In the genomic region with DNA sequence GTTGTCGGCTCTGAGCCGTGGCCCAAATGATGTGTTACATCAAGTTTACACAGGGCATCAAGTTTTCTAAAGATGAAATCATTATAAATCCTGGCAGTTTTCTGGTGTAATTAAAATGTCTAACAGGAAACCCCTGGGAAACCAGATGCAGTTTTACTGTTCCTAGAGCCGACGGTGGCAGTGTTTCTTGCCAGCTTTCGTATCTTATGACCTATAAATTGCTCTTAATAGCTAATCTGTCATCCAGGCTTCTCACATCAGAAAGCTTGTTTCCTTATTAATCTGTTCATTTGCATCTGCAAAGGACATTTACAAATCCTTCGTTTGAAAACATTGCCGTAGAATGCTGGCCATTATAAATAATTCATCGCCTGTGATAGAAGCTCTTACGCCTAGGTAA, we compare ENCODE assay signal across 16 mouse cellular contexts.
A peak's percentile ranks its signal among the peaks of the same experiment; 100 is the strongest.
DNase-seq lines count a peak whose midpoint lies in the region; ATAC-seq and TF ChIP-seq lines count a peak whose summit lies in the region.
"Had no signal": no experiment of that assay in that cellular context is flagged by ENCODE, and none has a peak within 500 bp of the region (broad histone marks: within the 10 kb centered on the region; RNA-seq: fewer than 3 reads in every experiment).

No protein-coding gene starts in this region.

- no peak overlapping the region for H3K4me2 ChIP-seq in hindbrain, embryonic 12.5 days (replicated peaks)
- no peak overlapping the region for H3K4me2 ChIP-seq in hindbrain, postnatal 0 days (ENCODE audit: low read depth, low read length)
- no peak overlapping the region for H3K4me2 ChIP-seq in hindbrain, embryonic 14.5 days (replicated peaks)
- H3K4me2 ChIP-seq in limb, embryonic 14.5 days (replicated peaks; ENCODE audit: low read depth, low read length, severe bottlenecking), result 0 out of 2 replicates have a peak overlapping the region, but pooled peaks have one; percentile 37
- H3K4me2 ChIP-seq: embryonic facial prominence, embryonic 12.5 days; heart, embryonic 12.5 days; liver, embryonic 12.5 days had no signal

- WGBS in hindbrain, embryonic 12.5 days, result 57% methylated on average over 9 of the region's 9 CpGs
- whole genome bisulfite sequencing in hindbrain, postnatal 0 days, result 48% methylated on average over 9 of the region's 9 CpGs
- WGBS in hindbrain, embryonic 14.5 days, result 34% methylated on average over 9 of the region's 9 CpGs
- 27% methylated on average over 9 of the region's 9 CpGs for WGBS in limb, embryonic 14.5 days

- no peak for TF ChIP-seq CTCF in hindbrain, postnatal 0 days (IDR thresholded peaks at IDR 0.05; ENCODE audit: low read depth)
- TF ChIP-seq CTCF in brain, embryonic 14.5 days (IDR thresholded peaks at IDR 0.05; ENCODE audit: borderline replicate concordance, extremely low read depth, insufficient read depth, insufficient read length), result no peak

- peaks cover 63% of the 10 kb centered on the region for H3K4me1 ChIP-seq in hindbrain, embryonic 12.5 days
- H3K4me1 ChIP-seq in hindbrain, postnatal 0 days (ENCODE audit: insufficient read depth, low read length), result peaks cover 21% of the 10 kb centered on the region; the same call in 1 of the 2 replicates
- peaks cover 59% of the 10 kb centered on the region for H3K4me1 ChIP-seq in hindbrain, embryonic 14.5 days (replicated peaks; ENCODE audit: control insufficient read depth, insufficient read depth, low read length)
- H3K4me1 ChIP-seq in limb, embryonic 14.5 days (ENCODE audit: control insufficient read depth, insufficient read depth, low read length), result peaks cover 51% of the 10 kb centered on the region

- ATAC-seq in hindbrain, embryonic 12.5 days (ENCODE audit: low FRiP score), result no peak
- ATAC-seq in hindbrain, postnatal 0 days, result no peak
- ATAC-seq in hindbrain, embryonic 14.5 days (ENCODE audit: low FRiP score), result no peak
- no peak for ATAC-seq in limb, embryonic 14.5 days (ENCODE audit: low FRiP score, low read depth)
- ATAC-seq: liver, embryonic 12.5 days; lung, postnatal 0 days had no signal

- TF ChIP-seq POLR2A in brain, embryonic 14.5 days (IDR thresholded peaks at IDR 0.05; ENCODE audit: borderline replicate concordance, extremely low read depth, insufficient read depth, insufficient read length, poor library complexity, severe bottlenecking), result no peak
- no peak for TF ChIP-seq POLR2A in limb, embryonic 14.5 days (IDR thresholded peaks at IDR 0.05; ENCODE audit: borderline replicate concordance, extremely low read depth, insufficient read depth, insufficient read length)

- peak overlapping the region; percentile 58 for H3K27ac ChIP-seq in hindbrain, embryonic 12.5 days
- no peak overlapping the region for H3K27ac ChIP-seq in hindbrain, postnatal 0 days
- peak overlapping the region; percentile 38 for H3K27ac ChIP-seq in hindbrain, embryonic 14.5 days
- H3K27ac ChIP-seq in limb, embryonic 14.5 days (replicated peaks; ENCODE audit: low read depth, low read length), result no peak overlapping the region
- H3K27ac ChIP-seq: embryonic facial prominence, embryonic 12.5 days; liver, embryonic 12.5 days had no signal

- no peak for DNase-seq in hindbrain, postnatal 0 days (ENCODE audit: low spot score)
- peak; percentile 66 for DNase-seq in brain, embryonic 14.5 days (ENCODE audit: low read depth)
- DNase-seq in hindbrain, embryonic 14.5 days (ENCODE audit: low spot score), result no peak
- DNase-seq in limb, embryonic 14.5 days (ENCODE audit: low spot score), result no peak
- DNase-seq in lung, adult 18-20 months, result no peak
- DNase-seq in cerebellum, adult 11 months, result no peak
- DNase-seq: adrenal gland, postnatal 36 days; cerebellum, postnatal 25 days; gastrocnemius, postnatal 25 days; heart, postnatal 4 days; layer of hippocampus, postnatal 36 days had no signal

- H3K9me3 ChIP-seq in hindbrain, embryonic 12.5 days (replicated peaks), result no peaks in the 10 kb centered on the region
- no peaks in the 10 kb centered on the region for H3K9me3 ChIP-seq in hindbrain, postnatal 0 days (ENCODE audit: low read length)
- no peaks in the 10 kb centered on the region for H3K9me3 ChIP-seq in hindbrain, embryonic 14.5 days (ENCODE audit: control insufficient read depth, low read length)
- H3K9me3 ChIP-seq in limb, embryonic 14.5 days (ENCODE audit: control insufficient read depth, low read length), result no peaks in the 10 kb centered on the region
- H3K9me3 ChIP-seq: embryonic facial prominence, embryonic 12.5 days; liver, embryonic 12.5 days had no signal

- no peaks in the 10 kb centered on the region for H3K27me3 ChIP-seq in hindbrain, embryonic 12.5 days
- no peaks in the 10 kb centered on the region for H3K27me3 ChIP-seq in hindbrain, postnatal 0 days (ENCODE audit: insufficient read depth, low read length)
- H3K27me3 ChIP-seq in hindbrain, embryonic 14.5 days (ENCODE audit: control insufficient read depth, insufficient read depth, low read length), result no peaks in the 10 kb centered on the region
- H3K27me3 ChIP-seq in limb, embryonic 14.5 days (ENCODE audit: control insufficient read depth, insufficient read depth, low read length), result no peaks in the 10 kb centered on the region
- H3K27me3 ChIP-seq: embryonic facial prominence, embryonic 12.5 days; liver, embryonic 12.5 days had no signal

- H3K4me3 ChIP-seq in hindbrain, embryonic 12.5 days, result no peak overlapping the region
- no peak overlapping the region for H3K4me3 ChIP-seq in hindbrain, postnatal 0 days (ENCODE audit: low read length)
- H3K4me3 ChIP-seq in hindbrain, embryonic 14.5 days (replicated peaks; ENCODE audit: low read length), result no peak overlapping the region
- no peak overlapping the region for H3K4me3 ChIP-seq in limb, embryonic 14.5 days (replicated peaks; ENCODE audit: low read length)
- H3K4me3 ChIP-seq: embryonic facial prominence, embryonic 12.5 days; heart, embryonic 12.5 days; liver, embryonic 12.5 days had no signal

- no peak overlapping the region for H3K9ac ChIP-seq in hindbrain, embryonic 12.5 days
- no peak overlapping the region for H3K9ac ChIP-seq in hindbrain, postnatal 0 days (replicated peaks; ENCODE audit: low read length)
- H3K9ac ChIP-seq in hindbrain, embryonic 14.5 days, result no peak overlapping the region
- H3K9ac ChIP-seq in limb, embryonic 14.5 days (ENCODE audit: low read depth, low read length, severe bottlenecking), result no peak overlapping the region
- H3K9ac ChIP-seq: embryonic facial prominence, embryonic 12.5 days; heart, embryonic 12.5 days; liver, embryonic 12.5 days had no signal

- no peaks in the 10 kb centered on the region for H3K36me3 ChIP-seq in hindbrain, embryonic 12.5 days
- no peaks in the 10 kb centered on the region for H3K36me3 ChIP-seq in hindbrain, postnatal 0 days (ENCODE audit: insufficient read depth, low read length)
- no peaks in the 10 kb centered on the region for H3K36me3 ChIP-seq in hindbrain, embryonic 14.5 days (replicated peaks; ENCODE audit: control insufficient read depth, insufficient read depth)
- no peaks in the 10 kb centered on the region for H3K36me3 ChIP-seq in limb, embryonic 14.5 days (ENCODE audit: control insufficient read depth, insufficient read depth, low read length)
- H3K36me3 ChIP-seq: embryonic facial prominence, embryonic 12.5 days; heart, embryonic 12.5 days; liver, embryonic 12.5 days had no signal

Comparison
In these comparisons a context has a peak if more than half of its experiments do, and no peak if none do; other contexts are left out.
1. H3K27ac ChIP-seq: peak in hindbrain, embryonic 12.5 days (single experiment) and hindbrain, embryonic 14.5 days (single experiment); none in hindbrain, postnatal 0 days (single experiment) and limb, embryonic 14.5 days (single experiment).